Mouse (Mus musculus) WW6 (cell line): ENCODE data around the gene Zfyve27.

Experiments
- DNase-seq: peaks from one replicate; pipeline ENCODE4 v3.0.0-alpha.2; 2013; ENCODE audit warnings: low read depth, low spot score

Zfyve27 gene

GRCm38 (mm10) chr19:42177461-42177860, 13.7 kb downstream of the Zfyve27 start:
- DNase-seq = no peak

GRCm38 (mm10) chr19:42179356-42179755, 15.6 kb downstream of the Zfyve27 start:
- DNase-seq = no peak

GRCm38 (mm10) chr19:42182673-42183072, 18.9 kb downstream of the Zfyve27 start:
- no peak for DNase-seq

GRCm38 (mm10) chr19:42189735-42190134, 26.0 kb downstream of the Zfyve27 start:
- no peak for DNase-seq

GRCm38 (mm10) chr19:42190494-42190893, 26.7 kb downstream of the Zfyve27 start:
- DNase-seq = peak; percentile 33

- no peak for DNase-seq
These were observed 29.6 kb downstream of the Zfyve27 start for GRCm38 (mm10) chr19:42193311-42193710.

GRCm38 (mm10) chr19:42196378-42196777, 32.6 kb downstream of the Zfyve27 start:
- no peak for DNase-seq

- no peak for DNase-seq
These were observed 33.3 kb downstream of the Zfyve27 start for GRCm38 (mm10) chr19:42197066-42197465.

- DNase-seq = no peak
These were observed 34.3 kb downstream of the Zfyve27 start for GRCm38 (mm10) chr19:42198026-42198425.

GRCm38 (mm10) chr19:42201696-42202381, 38.1 kb downstream of the Zfyve27 start, which contains the start of gene Sfrp5:
Gene Sfrp5 (minus strand): TSS chr19:42202252.
- DNase-seq = peak; percentile 38

- no peak for DNase-seq
These were observed 38.7 kb downstream of the Zfyve27 start for GRCm38 (mm10) chr19:42202467-42202866.

- no peak for DNase-seq
These were observed 40.6 kb downstream of the Zfyve27 start for GRCm38 (mm10) chr19:42204306-42204705.

- DNase-seq = no peak
These were observed 41.5 kb downstream of the Zfyve27 start for GRCm38 (mm10) chr19:42205201-42205600.

- no peak for DNase-seq
These were observed 45.7 kb downstream of the Zfyve27 start for GRCm38 (mm10) chr19:42209485-42209884.

GRCm38 (mm10) chr19:42209976-42210375, 46.2 kb downstream of the Zfyve27 start:
- DNase-seq = no peak

GRCm38 (mm10) chr19:42211936-42212335, 48.2 kb downstream of the Zfyve27 start:
- DNase-seq = no peak

GRCm38 (mm10) chr19:42214601-42215000, 50.9 kb downstream of the Zfyve27 start:
- DNase-seq = no peak

GRCm38 (mm10) chr19:42216699-42217373, 53.1 kb downstream of the Zfyve27 start:
- DNase-seq = no peak

- DNase-seq = no peak
These were observed 53.6 kb downstream of the Zfyve27 start for GRCm38 (mm10) chr19:42217374-42217763.

GRCm38 (mm10) chr19:42226451-42226850, 62.7 kb downstream of the Zfyve27 start:
- no peak for DNase-seq

GRCm38 (mm10) chr19:42229499-42230287, 65.9 kb downstream of the Zfyve27 start:
- DNase-seq = no peak

GRCm38 (mm10) chr19:42230288-42230568, 66.5 kb downstream of the Zfyve27 start:
- no peak for DNase-seq

- DNase-seq = no peak
These were observed 67.2 kb downstream of the Zfyve27 start for GRCm38 (mm10) chr19:42230986-42231385.
